Mouse (Mus musculus): ENCODE measurements around the gene Zfp980.
"Not testable (repeated sequence)": the region's sequence is repeated elsewhere in the genome, so short reads cannot be mapped to it uniquely, and the experiment has no call there.

The Zfp980 gene

GRCm38 (mm10) chr4:145670385-145670784, at the start of gene Zfp980:
TSS of gene Zfp980 (plus strand) at chr4:145670685.
- not testable (repeated sequence) for DNase-seq (ENCODE audit: low read depth, low spot score)

GRCm38 (mm10) chr4:145640416-145641185, 29.9 kb upstream of the Zfp980 start:
- not testable (repeated sequence) for DNase-seq (ENCODE audit: low read depth, low spot score)

DNA sequence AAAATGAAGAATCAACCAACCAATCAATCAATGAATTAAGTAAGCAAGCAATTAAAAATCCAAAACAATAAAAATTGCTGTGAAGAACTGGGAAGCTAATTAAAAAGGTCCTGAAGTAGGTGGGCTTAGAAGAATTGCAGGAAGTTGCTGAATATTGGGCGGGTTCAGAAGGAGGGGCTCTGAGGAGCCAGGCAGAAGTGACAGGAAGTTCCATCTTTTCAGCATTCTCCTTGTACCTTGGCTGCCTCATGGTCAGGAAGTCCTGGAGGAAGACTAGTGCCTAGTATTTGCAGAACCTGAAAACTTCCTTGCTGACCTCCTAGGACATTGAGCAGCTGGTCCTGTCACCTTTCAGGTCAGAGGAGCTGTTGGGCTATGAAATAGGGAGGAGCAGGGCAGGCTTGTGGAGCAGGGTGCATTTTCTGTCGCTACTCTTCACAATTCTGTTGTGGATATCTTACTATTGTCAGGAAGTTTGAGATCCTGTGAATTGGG, 3.8 kb downstream of the Zfp980 start:
- DNase-seq (ENCODE audit: low read depth, low spot score): not testable (repeated sequence)

GRCm38 (mm10) chr4:145680217-145680616, 9.7 kb downstream of the Zfp980 start:
- DNase-seq (ENCODE audit: low read depth, low spot score): not testable (repeated sequence)

DNA sequence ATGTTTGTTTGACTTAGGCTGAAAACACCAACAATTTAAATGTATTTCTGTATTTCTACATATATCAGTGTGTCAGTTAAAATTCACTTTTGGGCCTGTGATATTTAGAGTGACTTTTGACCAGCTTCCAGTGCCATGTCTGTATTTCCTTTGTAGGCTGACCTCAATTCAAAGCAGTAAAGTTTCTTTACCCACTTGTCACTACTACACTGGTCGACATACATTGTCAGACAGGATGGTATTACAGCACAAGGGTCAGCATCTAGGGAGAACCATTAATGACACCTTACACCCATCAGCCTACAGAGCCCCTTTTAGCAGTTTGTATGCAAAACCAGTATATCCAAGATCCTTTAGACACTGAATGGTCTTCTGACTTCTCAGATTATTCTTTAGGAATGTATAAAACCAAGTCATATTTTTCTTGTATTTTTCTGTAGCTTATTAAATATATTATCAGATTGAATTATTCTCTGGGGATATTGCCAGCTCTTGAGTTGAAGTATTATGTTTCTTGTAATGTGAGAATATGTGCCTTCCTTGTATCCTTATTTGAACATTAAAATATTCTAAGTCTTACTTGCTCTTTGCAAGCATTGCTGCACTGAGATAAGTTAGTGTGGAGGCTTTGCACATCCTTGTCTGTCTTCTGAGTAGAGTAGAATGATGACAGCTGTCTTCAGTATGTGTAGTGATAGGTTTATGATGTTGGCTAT, 10.3 kb downstream of the Zfp980 start:
- not testable (repeated sequence) for DNase-seq (ENCODE audit: low read depth, low spot score)

GRCm38 (mm10) chr4:145682021-145682420, 11.5 kb downstream of the Zfp980 start:
- DNase-seq (ENCODE audit: low read depth, low spot score): not testable (repeated sequence)

- not testable (repeated sequence) for DNase-seq (ENCODE audit: low read depth, low spot score)
Observed at GRCm38 (mm10) chr4:145683024-145683766, 12.7 kb downstream of the Zfp980 start.

DNA sequence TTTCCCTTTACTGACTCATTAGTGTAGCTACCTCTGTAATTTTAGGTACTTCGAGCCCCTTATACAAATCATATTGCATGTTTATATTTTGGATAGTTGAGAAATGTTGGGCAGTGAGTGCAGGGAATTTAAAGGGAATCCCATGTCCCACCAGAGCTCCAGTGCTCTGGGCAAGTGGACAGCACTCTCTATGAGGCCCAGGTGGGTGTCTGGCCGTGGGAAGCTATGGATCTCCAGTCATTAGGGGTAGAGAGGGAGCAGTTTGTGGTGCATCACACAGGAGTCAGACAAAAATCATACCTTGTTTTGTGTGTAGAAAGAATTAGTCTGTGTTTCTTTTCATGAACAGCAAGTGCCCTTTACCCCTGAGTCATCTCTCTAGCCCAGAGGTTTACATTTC, 15.6 kb downstream of the Zfp980 start:
- not testable (repeated sequence) for DNase-seq (ENCODE audit: low read depth, low spot score)

DNA sequence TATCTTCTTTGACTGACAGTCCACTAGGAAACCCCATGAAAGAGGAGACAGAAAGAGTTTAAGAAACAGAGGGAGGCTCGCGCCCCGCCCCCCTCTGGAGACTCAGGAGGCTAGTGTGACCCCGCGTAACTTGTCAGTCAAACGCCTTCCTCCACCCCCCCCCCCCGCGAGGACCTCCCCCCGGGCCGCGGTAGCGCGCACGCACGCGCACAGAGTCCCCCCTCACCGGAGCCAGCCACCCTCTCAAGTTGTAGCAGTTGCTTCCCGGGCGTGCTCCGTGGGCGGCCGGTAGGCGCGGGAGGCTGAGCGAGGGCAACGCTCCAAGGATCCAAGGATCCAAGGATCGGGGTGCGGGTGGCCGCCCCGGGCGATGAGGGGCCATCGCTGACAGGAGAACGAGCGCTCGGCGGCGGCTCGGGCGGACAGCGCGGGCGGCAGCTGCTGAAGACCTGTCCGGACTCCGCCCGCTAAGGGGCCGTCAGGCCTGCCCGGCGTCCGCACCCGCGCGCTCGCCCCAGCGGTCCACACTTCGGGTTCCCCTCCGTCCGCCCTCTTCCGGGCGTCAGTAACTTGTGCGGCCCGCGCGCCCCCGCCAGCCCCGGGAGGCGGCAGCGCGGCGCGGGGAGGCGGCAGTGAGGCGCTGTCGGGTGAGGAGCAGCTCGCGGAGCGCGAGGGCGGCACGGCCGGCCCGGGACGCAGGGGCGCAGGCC, 74.6 kb downstream of the Zfp980 start:
- DNase-seq (ENCODE audit: low read depth, low spot score): not testable (repeated sequence)

DNA sequence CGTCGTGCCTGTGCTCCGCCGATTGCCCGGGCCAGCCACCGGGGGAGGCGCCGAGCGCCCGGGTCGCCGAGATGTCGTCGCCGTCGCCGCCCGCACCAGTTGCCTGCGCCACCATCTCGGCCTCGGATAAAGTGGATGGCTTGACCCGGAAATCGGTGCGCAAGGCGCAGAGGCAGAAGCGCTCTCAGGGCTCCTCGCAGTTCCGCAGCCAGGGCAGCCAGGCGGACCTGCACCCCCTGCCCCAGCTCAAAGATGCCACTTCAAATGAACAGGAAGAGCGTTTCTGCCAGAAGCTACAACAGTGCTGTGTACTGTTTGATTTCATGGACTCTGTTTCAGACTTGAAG, 75.1 kb downstream of the Zfp980 start:
- not testable (repeated sequence) for DNase-seq (ENCODE audit: low read depth, low spot score)

Data from telencephalon, adult 2 months (tissue).